Mouse (Mus musculus): Measurements from ENCODE around the gene Tnk2.

GRCm38 (mm10) chr16:32677040-32677700 is 33.5 kb downstream of the Tnk2 start:
- TF ChIP-seq NRF1 (IDR thresholded peaks at IDR 0.05; ENCODE audit: low read depth, low read length), result no peak
- no peak for TF ChIP-seq POLR2A (IDR thresholded peaks at IDR 0.05; ENCODE audit: low read depth, low read length)
- TF ChIP-seq MAX (IDR thresholded peaks at IDR 0.05; ENCODE audit: low read length), result no peak
